Mouse (Mus musculus): Measurements from ENCODE around the gene Olfml3. TPM values are rescaled to one million over a fixed set of nuclear protein-coding genes. Genes with fewer than 3 reads are reported as not detected.

The Olfml3 gene
- total RNA-seq, 2 experiments from 2014 or later = 7.6 to 7.9 TPM

DNA sequence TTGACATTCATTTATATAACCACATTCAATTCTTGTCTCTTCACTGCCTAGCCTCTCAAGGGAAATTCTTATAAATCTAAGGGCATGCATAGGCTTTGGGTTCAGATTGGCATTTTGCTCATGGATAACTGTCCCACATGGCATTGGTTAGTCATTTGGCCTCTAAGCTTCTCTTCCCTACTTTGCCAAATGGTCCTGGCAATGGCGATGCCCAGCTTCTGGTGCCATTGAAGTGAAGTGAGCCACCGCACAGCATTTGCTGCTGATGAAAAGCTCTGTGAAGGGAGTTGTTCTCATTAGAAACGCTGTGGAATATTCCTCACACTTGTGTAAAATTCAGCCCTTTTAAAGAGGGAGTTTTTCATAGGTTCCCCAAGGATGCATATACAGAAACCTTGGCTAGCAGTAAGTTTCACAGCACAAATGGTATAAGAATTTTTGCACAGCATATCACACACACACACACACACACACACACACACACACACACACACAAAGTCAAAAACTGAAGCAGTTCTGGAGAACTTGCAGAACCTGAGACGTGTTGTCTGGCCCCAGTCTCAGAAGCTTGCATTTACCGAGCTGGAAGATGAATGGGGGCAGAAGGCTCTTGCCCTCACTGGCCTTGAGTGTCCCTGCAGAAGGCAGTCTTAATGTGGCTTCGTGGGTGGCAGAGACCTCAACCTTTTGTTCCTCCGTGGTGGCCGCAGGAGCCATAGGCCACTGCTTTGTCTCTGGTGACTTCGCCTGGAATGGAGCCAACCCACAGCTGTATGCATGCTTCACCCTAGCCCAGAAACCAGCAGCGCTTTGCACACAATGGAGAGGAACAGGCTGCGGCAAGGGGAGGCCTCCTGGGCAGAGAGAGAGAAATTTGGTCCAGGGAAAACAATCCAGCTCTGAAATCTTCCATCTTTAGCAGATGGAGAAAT, 21.8 kb downstream of the Olfml3 start:
- intact Hi-C loops (cut with DNase I) = no loop called here
- peak; percentile 55 to 56 for DNase-seq

DNA sequence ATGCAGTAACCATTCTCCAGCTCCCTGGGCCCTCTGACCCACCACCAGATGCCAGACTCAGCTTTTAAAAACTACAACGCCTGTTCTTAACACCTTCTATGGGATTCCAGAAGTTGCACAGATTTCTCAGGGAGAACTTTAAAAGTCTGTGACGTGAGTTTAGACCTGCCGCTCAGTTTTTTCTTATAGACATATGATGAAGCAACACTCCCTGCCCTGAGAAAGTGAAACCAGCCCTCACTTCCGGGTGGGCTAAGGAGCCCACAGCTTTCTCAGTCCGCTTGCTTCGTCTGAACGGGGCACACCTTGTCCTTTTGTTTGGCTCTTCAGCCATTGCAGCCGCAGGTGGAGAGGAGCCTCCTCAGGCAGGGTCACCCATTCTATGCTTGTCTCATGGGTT, 22.9 kb downstream of the Olfml3 start:
- intact Hi-C loops (cut with DNase I) = no loop called here
- DNase-seq = no peak

DNA sequence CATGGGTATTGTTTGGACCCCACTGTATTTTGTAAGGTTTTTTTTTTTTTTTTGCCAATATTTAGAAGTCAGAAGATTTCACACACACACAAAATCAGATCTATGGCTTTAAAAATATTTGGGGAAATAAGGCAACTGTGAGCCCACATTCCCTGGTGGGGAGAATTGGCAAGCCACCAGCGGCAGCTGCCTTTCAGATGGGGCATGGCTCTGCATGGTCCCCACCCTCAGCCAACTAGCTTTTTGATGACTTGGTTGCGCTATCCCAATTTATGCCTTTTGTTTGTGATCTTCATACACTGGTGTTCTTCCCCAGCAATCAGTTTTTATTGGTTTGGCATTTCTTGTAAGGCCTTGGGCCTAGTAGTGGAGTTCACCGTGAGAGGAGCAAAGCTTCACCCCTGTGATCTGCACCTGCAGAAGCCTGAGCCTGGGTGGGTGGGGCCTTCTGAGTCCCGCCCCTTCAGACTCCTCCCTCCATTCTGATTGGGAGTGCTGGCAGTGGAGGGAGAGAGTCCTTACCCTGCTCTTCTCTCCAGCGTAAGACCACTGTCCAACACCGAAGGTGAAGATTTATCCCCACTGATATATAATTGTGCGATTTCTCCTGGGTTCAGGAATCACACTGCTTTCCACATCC, 23.4 kb downstream of the Olfml3 start:
- intact Hi-C loops (cut with DNase I) = no loop called here
- DNase-seq = no peak

DNA sequence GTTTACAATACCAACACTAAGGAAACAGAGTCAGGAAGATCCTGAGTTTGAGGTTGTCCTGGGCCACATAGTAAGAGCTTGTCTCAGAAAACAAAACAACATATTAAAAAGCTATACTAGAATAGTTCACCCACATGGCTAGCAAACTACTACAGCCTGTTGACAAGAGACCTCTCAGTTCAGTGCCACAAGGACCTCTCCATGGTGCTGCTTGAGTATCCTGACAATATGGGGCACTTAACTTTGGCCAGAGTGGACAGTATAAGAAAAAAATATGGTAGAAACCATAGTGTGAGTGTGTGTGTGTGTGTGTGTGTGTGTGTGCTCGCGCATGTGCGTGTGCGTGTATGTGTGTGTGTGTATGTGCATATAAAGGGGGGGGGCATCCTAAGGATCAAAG, 25.6 kb downstream of the Olfml3 start:
- intact Hi-C loops (cut with DNase I) = no loop called here
- DNase-seq = peak; percentile 17 to 50

DNA sequence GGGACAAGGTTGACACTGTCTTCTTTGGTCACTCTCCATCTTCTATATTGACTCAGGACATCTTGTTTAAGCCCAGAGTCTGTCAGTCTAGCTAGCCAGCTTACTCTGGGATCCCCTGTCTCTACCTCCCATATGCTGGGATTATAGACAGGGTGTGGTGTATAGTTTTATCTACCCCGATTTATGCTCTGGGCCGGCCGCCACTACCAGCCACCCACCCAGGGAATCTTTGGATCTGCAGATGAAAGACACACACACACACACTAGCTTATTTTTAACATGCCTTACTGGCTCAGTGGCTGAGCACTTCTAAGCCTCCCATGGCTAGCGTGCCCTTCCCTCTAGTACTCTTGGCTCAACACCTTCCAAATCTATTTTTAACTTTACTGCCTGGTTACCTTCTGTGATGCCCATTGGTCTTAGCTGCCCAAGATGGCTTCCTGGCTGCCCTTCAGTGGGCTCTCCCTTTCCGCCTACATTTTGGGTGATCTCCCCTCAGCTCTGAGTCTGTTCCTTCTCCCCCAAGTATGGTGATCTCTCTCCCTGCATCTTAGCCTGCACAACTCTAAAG, 28.2 kb downstream of the Olfml3 start:
- no peak for DNase-seq
- intact Hi-C loops (cut with DNase I) = no loop called here

DNA sequence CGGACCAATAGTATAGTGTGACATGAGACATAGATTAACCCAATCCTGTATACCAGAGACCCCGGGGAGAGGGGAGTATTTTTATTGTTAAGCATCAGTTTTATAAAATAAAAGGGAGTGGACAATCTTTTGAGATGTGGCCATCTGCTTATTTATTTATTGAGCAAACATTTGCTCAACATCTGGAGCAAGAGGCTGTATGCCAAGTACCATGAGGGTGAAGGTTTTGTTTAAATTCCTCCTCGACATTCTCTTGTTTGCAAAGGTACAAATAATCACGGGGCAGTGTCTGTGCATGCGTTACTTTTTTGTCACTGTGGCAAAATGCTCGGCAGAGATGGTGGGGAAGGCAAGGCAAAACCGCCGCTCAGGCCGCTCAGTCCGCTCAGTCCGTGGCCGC, 32.4 kb downstream of the Olfml3 start:
- DNase-seq = no peak
- intact Hi-C loops (cut with DNase I) = no loop called here

DNA sequence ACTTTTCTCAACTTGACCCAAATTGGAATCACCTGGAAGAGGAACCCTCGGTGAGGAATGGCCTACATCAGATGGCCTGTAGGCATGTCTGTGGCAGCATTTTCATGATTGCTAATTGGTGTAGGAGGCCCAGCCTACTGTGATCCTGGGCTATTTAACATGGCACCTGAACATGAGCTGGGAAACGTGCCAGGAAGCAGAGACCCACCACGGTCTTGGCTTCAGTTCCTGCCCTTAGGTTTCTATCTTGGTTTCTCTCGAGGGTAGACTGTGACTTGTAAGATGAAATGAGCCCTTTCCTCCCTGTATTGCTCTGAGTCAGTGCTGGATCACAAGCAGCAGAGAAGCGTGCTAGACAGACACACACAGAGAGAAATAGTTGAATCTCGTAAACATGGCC, 33.1 kb downstream of the Olfml3 start:
- intact Hi-C loops (cut with DNase I) = no loop called here
- DNase-seq = no peak

DNA sequence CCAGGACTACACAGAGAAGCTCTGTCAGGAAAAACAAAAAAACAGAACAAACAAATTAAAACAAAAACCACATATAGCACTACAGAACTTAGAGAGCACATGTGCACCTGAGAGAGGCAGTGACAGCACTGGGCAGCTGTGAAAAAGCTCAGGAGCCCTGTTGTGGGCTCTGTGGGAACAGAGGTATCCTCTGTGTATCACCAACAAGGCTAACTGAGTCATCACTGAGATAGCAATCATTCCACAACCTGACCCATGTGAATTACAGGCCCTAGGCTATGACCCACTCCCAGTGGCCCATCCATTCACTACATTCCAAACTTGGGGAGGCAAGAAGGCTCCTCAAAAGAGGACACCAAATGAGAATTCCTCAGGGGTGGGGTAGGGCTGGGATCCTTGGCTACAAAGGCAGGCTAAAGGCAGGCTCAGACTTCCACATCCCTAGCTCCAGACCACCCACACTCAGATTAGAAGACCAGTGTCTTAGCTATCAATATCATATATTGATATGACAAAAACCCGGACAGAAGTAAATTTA, 41.3 kb downstream of the Olfml3 start:
- intact Hi-C loops (cut with DNase I) = no loop called here
- no peak for DNase-seq

DNA sequence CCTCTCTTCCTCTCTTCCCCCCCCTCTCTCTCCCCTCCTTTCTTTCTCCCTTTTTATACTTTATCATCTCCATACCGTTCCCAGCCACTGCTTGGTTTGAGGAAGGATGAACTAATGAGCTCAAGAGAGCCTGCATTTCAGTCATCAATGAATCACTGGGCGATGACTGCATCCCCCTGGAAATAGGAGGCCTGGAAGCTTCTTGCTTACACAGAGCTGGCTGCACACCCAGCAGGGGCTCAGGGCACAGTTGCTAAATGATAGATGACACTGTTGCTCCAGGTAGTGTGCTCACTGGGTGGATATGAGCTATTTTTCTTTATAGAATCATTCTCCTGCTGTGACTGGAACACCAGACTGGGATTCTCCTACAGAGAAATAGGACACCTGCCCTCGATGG, 42.2 kb downstream of the Olfml3 start:
- intact Hi-C loops (cut with DNase I) = no loop called here
- no peak for DNase-seq

DNA sequence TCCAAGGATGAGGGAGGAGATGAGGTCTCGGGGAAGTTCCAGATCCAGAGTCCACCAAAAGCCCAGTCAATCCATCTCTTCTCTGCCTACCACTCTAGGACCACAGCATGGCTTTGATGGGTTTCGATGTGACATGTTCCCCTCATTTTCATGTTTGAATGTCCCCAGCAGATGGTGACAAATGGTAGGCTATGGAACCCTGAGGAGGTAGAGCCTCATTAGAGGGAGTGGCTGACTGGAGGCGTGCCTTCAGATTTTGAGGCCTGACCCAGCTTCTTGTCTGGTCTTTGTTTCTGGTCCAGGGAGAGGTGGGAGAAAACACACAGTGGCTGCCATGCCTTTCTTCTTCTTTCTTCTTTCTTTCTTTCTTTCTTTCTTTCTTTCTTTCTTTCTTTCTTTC, 47.3 kb downstream of the Olfml3 start:
- intact Hi-C loops (cut with DNase I) = loop anchor here (2.0 kb wide), 1 partner anchor 48 kb away; the partner anchor contains the start of genes Gm10964 and Olfml3
- DNase-seq = peak; percentile 19 to 23

DNA sequence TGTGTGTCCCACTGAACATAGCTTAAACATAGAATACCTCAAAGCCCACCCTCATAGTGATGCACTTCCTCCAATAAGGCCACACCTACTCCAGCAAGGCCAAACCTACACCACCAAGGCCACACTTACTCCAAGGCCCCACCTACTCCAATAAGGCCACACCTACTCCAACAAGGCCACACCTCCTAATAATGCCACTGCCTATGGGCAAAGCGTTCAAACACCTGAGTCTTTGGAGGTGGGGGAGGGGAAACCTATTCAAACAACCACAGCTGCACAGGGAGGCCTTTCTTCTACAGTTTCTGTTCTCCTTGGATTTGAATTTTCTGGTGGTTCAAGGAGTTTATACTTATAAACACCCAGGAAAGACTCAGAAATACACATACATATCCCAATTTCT, 48.8 kb downstream of the Olfml3 start:
- DNase-seq = no peak
- intact Hi-C loops (cut with DNase I) = no loop called here

DNA sequence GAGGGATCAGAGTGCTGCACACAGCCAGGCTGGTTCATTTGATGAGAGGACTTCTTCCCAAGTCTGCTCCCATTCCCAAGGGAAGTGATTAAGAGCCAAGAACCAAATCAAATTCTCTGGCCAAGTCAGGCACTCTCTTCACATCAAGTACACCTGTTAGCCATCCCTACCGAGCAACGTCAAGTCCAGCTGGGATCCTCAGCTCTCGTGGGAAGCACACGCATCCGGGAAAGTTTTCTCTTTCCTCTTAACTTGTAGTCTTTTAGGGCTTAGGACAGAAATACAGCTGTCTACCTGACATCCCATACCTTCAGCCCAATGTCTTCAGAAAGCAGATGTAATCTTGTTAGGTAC, 53.9 kb downstream of the Olfml3 start:
- DNase-seq = no peak
- intact Hi-C loops (cut with DNase I) = no loop called here

DNA sequence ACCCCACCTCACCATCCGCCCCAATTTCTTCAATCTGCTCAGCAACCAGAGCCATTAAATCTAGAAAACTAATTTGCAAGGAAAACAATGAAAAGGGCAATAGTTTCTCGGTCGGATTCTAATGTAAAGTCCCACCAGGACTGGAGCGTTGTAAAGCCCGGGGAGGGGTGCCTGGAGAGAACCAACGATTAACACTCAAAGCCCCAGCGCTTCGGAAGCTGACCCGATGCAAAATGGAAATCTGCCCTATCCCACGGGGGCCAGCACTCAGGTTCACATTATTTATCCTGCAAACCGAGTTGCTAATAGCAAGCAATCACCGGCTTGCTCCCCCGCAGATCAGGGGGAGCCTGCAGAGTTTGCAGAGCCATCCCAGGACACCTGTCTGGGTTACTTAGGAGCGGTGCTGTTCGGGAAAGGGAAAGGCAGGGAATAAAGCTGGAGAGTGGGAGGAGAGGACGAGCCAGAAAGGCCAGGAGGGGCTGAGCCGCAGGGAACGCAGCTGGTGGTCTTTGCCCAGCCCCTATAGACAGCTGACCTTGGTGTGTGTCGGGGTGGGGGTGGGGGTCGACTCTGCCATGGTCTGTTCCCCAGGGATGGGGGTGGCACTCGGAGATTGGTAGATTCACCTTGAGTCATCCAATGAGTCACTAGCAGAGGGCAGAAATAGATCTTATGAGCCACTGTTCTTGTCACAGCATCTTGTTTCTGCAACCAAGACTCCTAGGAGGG, 54.4 kb downstream of the Olfml3 start:
- intact Hi-C loops (cut with DNase I) = no loop called here
- DNase-seq = no peak

DNA sequence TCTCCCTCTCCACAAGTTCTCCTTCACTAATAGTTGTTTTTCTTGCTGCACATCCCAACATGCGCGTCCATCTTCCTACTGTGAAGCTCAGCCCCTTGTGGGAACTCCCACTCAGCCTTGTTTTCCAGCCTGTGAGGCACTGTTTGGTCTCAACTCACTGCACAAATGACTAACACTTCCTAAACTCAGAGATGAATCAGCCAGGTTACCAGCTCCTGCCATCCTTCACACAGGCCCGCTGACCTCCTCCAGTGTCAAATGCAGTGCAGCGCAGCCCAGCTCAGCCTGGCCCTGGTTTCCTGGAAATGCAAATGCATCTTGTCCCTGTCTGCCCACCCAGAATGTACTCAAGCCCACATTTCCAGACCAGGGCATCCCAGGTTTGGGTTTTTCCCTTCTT, 55.3 kb downstream of the Olfml3 start:
- intact Hi-C loops (cut with DNase I) = no loop called here

DNA sequence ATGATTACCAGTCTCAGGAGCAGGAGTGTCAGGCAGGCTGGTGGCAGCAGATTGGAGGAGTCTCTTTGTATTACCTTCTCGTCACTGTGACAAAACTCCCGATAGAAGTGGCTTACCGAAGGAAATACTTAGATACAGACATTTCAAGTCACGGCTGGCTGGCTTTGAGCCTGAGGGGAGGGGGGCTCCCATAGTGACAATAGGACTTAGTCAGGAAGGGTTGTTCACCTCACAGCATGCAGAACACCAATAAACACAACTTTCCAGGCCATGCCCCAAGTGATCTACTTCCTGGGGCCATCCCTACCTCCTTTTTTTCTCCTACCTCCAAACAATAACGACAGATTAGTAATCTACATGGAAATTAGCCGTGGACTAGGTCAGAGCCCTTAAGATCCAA, 59.0 kb downstream of the Olfml3 start:
- no peak for DNase-seq
- intact Hi-C loops (cut with DNase I) = no loop called here

More for the DNA sequence above, 55.3 kb downstream of the Olfml3 start:
- DNase-seq = no peak

DNA sequence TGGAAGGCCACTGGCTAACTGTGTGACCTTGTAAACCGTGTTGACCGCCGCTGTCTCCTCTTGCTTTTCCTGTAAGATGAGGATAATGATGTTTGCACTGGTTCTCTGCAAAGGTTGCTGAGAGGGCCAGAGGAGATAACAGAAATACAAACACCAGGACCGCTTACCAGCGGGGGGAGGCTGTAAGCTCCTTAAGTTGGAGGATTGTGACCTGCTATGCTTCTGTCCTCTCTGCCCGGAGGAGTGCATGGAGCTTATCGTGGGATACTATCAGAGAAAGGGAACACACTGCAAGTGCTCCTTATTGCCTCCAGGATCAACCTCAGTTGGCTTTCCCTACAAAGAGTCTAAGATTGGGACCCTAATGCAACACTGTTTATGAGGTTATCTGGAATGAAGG, 65.1 kb downstream of the Olfml3 start:
- intact Hi-C loops (cut with DNase I) = no loop called here
- DNase-seq = no peak

Other genes starting within 250 kb of the Olfml3 start
- gene Syt6, start 162.8 kb downstream of the Olfml3 start, total RNA-seq (2021) = not detected
- 1 to 10 TPM in 1 of 2 experiments, not detected in 1; 1.5 TPM for gene Atg4a-ps, start 91.9 kb downstream of the Olfml3 start, total RNA-seq (2021)
- gene Gm10964, start 1.4 kb upstream of the Olfml3 start, total RNA-seq (2021) = not detected
- gene Hipk1, start 53.6 kb upstream of the Olfml3 start, total RNA-seq (2021) = 100 to 1,000 TPM; 102 to 117 TPM
- gene Dclre1b, start 71.4 kb upstream of the Olfml3 start, total RNA-seq (2021) = 10 to 100 TPM; 12.4 to 13.5 TPM
- gene Ap4b1, start 71.5 kb upstream of the Olfml3 start, total RNA-seq (2021) = 10 to 100 TPM; 11.5 to 14.0 TPM
- gene Gm43064, start 71.6 kb upstream of the Olfml3 start, total RNA-seq (2021) = not detected
- gene Bcl2l15, start 94.6 kb upstream of the Olfml3 start, total RNA-seq (2021) = under 1 TPM in 1 of 2 experiments, not detected in 1; 0.32 TPM
- gene Ptpn22, start 121.8 kb upstream of the Olfml3 start, total RNA-seq (2021) = under 1 TPM; 0.47 to 0.72 TPM
- gene Rsbn1, start 176.1 kb upstream of the Olfml3 start, total RNA-seq (2021) = 10 to 100 TPM; 10.2 to 10.3 TPM
- gene Phtf1, start 230.1 kb upstream of the Olfml3 start, total RNA-seq (2021) = 10 to 100 TPM; 11.2 to 12.4 TPM